Mouse (Mus musculus): Measurements from ENCODE around the gene Oas3. TPM values are rescaled to one million over a fixed set of nuclear protein-coding genes. Genes with fewer than 3 reads are reported as not detected.

Oas3 gene
- total and polyA plus RNA-seq, 3 experiments: 0.05 to 0.94 (median 0.07) TPM

- peak; percentile 66 for TF ChIP-seq POLR2A (IDR thresholded peaks at IDR 0.05; ENCODE audit: insufficient read depth, low read depth, low read length)
- TF ChIP-seq EP300 (IDR thresholded peaks at IDR 0.05; ENCODE audit: insufficient read depth, low read depth, low read length): 0 out of 2 replicates have a peak, but pooled peaks have one; percentile 37
- no peak for TF ChIP-seq CTCF (IDR thresholded peaks at IDR 0.05)
- H3K27me3 ChIP-seq (ENCODE audit: control insufficient read depth, insufficient read depth, low read length): no peaks in the 10 kb centered on the region
- H3K4me3 ChIP-seq: no peak within 1 kb of the TSS; the same call in 1 of the 2 replicates
- H3K79me2 ChIP-seq (replicated peaks; ENCODE audit: control insufficient read depth, insufficient read depth, low read length): no peaks in the 10 kb centered on the region
- WGBS: 33% methylated on average over 5 of the region's 5 CpGs
- H3K4me1 ChIP-seq (ENCODE audit: control insufficient read depth, insufficient read depth, low read length): peaks cover 6% of the 10 kb centered on the region
- no peaks in the 10 kb centered on the region for H3K36me3 ChIP-seq (ENCODE audit: control insufficient read depth, insufficient read depth, low read length)
- peak; percentile 31 to 49 for DNase-seq
- intact Hi-C loops (cut with DNase I): no loop called here
- peak within 1 kb of the TSS; percentile 32 for H3K9ac ChIP-seq (ENCODE audit: low read depth, low read length)
- H3K27ac ChIP-seq: peak within 1 kb of the TSS; percentile 34
These were observed 27.8 kb downstream of the Oas3 start, which contains the start of gene Oas2 for GRCm38 (mm10) chr5:120749688-120750087. TSS of gene Oas2 (minus strand) at chr5:120749853.

- H3K4me3 ChIP-seq: no peak overlapping the region
- peak; percentile 8 to 26 for DNase-seq
- H3K27me3 ChIP-seq (ENCODE audit: control insufficient read depth, insufficient read depth, low read length): no peaks in the 10 kb centered on the region
- peak; percentile 96 for TF ChIP-seq CTCF (IDR thresholded peaks at IDR 0.05)
- TF ChIP-seq POLR2A (IDR thresholded peaks at IDR 0.05; ENCODE audit: insufficient read depth, low read depth, low read length): no peak
- TF ChIP-seq EP300 (IDR thresholded peaks at IDR 0.05; ENCODE audit: insufficient read depth, low read depth, low read length): no peak
- H3K79me2 ChIP-seq (replicated peaks; ENCODE audit: control insufficient read depth, insufficient read depth, low read length): no peaks in the 10 kb centered on the region
- 11% methylated on average over 5 of the region's 5 CpGs for WGBS
- no peak overlapping the region for H3K9ac ChIP-seq (ENCODE audit: low read depth, low read length)
- no peak overlapping the region for H3K27ac ChIP-seq
- H3K36me3 ChIP-seq (ENCODE audit: control insufficient read depth, insufficient read depth, low read length): no peaks in the 10 kb centered on the region
- peaks cover 6% of the 10 kb centered on the region for H3K4me1 ChIP-seq (ENCODE audit: control insufficient read depth, insufficient read depth, low read length)
- intact Hi-C loops (cut with DNase I): loop anchor here (1.0 to 2.0 kb wide), 2 partner anchors 67 to 126 kb away; no protein-coding TSS in a partner anchor
These were observed 31.0 kb downstream of the Oas3 start for GRCm38 (mm10) chr5:120746451-120746850.

GRCm38 (mm10) chr5:120742125-120742524 is 35.3 kb downstream of the Oas3 start:
- no peak overlapping the region for H3K27ac ChIP-seq
- TF ChIP-seq CTCF (IDR thresholded peaks at IDR 0.05): peak; percentile 71
- no peak for TF ChIP-seq POLR2A (IDR thresholded peaks at IDR 0.05; ENCODE audit: insufficient read depth, low read depth, low read length)
- intact Hi-C loops (cut with DNase I): no loop called here

GRCm38 (mm10) chr5:120734380-120734990 is 43.0 kb downstream of the Oas3 start:
- no peaks in the 10 kb centered on the region for H3K79me2 ChIP-seq (replicated peaks; ENCODE audit: control insufficient read depth, insufficient read depth, low read length)
- WGBS: 69% methylated on average over 14 of the region's 14 CpGs

More at GRCm38 (mm10) chr5:120742125-120742524, 35.3 kb downstream of the Oas3 start:
- peaks cover 4% of the 10 kb centered on the region for H3K4me1 ChIP-seq (ENCODE audit: control insufficient read depth, insufficient read depth, low read length)
- H3K79me2 ChIP-seq (replicated peaks; ENCODE audit: control insufficient read depth, insufficient read depth, low read length): no peaks in the 10 kb centered on the region
- H3K27me3 ChIP-seq (ENCODE audit: control insufficient read depth, insufficient read depth, low read length): no peaks in the 10 kb centered on the region
- peak in 1 of 2 experiments; percentile 15 for DNase-seq
- H3K36me3 ChIP-seq (ENCODE audit: control insufficient read depth, insufficient read depth, low read length): no peaks in the 10 kb centered on the region
- WGBS: 33% methylated on average over 4 of the region's 4 CpGs
- H3K4me3 ChIP-seq: no peak overlapping the region
- no peak overlapping the region for H3K9ac ChIP-seq (ENCODE audit: low read depth, low read length)

GRCm38 (mm10) chr5:120733696-120734095 is 43.8 kb downstream of the Oas3 start:
- Histone ChIP-seq H3K4me3 (no peak overlapping the region), H3K9ac (ENCODE audit: low read depth, low read length) (no peak overlapping the region), H3K27me3 (ENCODE audit: control insufficient read depth, insufficient read depth, low read length) (no peaks in the 10 kb centered on the region), H3K27ac (peak overlapping the region; percentile 17; the same call in 1 of the 2 replicates), H3K36me3 (ENCODE audit: control insufficient read depth, insufficient read depth, low read length) (no peaks in the 10 kb centered on the region), H3K4me1 (ENCODE audit: control insufficient read depth, insufficient read depth, low read length) (peaks cover 1% of the 10 kb centered on the region), H3K79me2 (replicated peaks; ENCODE audit: control insufficient read depth, insufficient read depth, low read length) (no peaks in the 10 kb centered on the region)
- DNase-seq: no peak
- WGBS: 73% methylated on average over 3 of the region's 3 CpGs
- intact Hi-C loops (cut with DNase I): no loop called here
- TF ChIP-seq CTCF (IDR thresholded peaks at IDR 0.05): no peak
- no peak for TF ChIP-seq EP300 (IDR thresholded peaks at IDR 0.05; ENCODE audit: insufficient read depth, low read depth, low read length)
- no peak for TF ChIP-seq POLR2A (IDR thresholded peaks at IDR 0.05; ENCODE audit: insufficient read depth, low read depth, low read length)

More at GRCm38 (mm10) chr5:120734380-120734990, 43.0 kb downstream of the Oas3 start:
- H3K9ac ChIP-seq (ENCODE audit: low read depth, low read length): no peak overlapping the region
- H3K4me1 ChIP-seq (ENCODE audit: control insufficient read depth, insufficient read depth, low read length): peaks cover 1% of the 10 kb centered on the region
- TF ChIP-seq POLR2A (IDR thresholded peaks at IDR 0.05; ENCODE audit: insufficient read depth, low read depth, low read length) (no peak), CTCF (IDR thresholded peaks at IDR 0.05) (no peak), EP300 (IDR thresholded peaks at IDR 0.05; ENCODE audit: insufficient read depth, low read depth, low read length) (no peak)
- intact Hi-C loops (cut with DNase I): no loop called here
- H3K4me3 ChIP-seq: no peak overlapping the region
- H3K27ac ChIP-seq: no peak overlapping the region
- no peaks in the 10 kb centered on the region for H3K27me3 ChIP-seq (ENCODE audit: control insufficient read depth, insufficient read depth, low read length)
- DNase-seq: no peak
- H3K36me3 ChIP-seq (ENCODE audit: control insufficient read depth, insufficient read depth, low read length): no peaks in the 10 kb centered on the region

GRCm38 (mm10) chr5:120732740-120733139 is 44.7 kb downstream of the Oas3 start:
- Histone ChIP-seq H3K79me2 (replicated peaks; ENCODE audit: control insufficient read depth, insufficient read depth, low read length) (no peaks in the 10 kb centered on the region), H3K36me3 (ENCODE audit: control insufficient read depth, insufficient read depth, low read length) (no peaks in the 10 kb centered on the region), H3K4me1 (ENCODE audit: control insufficient read depth, insufficient read depth, low read length) (peaks cover 1% of the 10 kb centered on the region), H3K27ac (no peak overlapping the region; the same call in 1 of the 2 replicates), H3K27me3 (ENCODE audit: control insufficient read depth, insufficient read depth, low read length) (no peaks in the 10 kb centered on the region), H3K4me3 (no peak overlapping the region), H3K9ac (ENCODE audit: low read depth, low read length) (no peak overlapping the region)
- intact Hi-C loops (cut with DNase I): no loop called here
- DNase-seq: no peak
- no peak for TF ChIP-seq CTCF (IDR thresholded peaks at IDR 0.05)
- WGBS: 52% methylated on average over 1 of the region's 1 CpGs

Data from heart, adult 2 months (tissue).